Mouse (Mus musculus): ENCODE data around the gene Capzb. TPM values are rescaled to one million over a fixed set of nuclear protein-coding genes. Genes with fewer than 3 reads are reported as not detected.
A peak's percentile ranks its signal among the peaks of the same experiment; 100 is the strongest.

The Capzb gene
- polyA plus RNA-seq, 1 experiment from 2014 or later, result 340 TPM

DNA sequence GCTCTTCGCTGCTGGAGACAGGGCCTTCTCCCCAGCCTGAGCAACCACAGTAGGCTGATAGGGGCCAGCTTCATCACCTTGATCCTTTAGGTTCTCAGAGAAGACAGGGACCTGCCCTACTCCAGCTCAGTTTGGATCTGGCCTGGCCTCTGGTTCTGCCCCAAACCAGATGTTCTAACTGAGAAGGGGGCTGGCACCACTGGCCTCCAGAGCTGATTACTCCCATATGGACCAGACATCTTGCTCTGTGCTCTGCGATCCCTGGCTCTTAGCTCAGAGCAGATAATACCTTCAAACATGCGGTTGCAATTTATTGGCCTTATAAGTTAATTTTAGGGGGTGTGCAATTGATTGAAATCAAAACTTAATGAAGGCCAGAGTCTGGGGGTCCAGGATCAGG, 74.6 kb downstream of the Capzb start:
- Histone ChIP-seq H3K27me3 (no peaks in the 10 kb centered on the region), H3K27ac (no peak overlapping the region), H3K4me1 (replicated peaks) (peaks cover 28% of the 10 kb centered on the region), H3K4me2 (no peak overlapping the region), H3K9me3 (no peaks in the 10 kb centered on the region), H3K9ac (no peak overlapping the region), H3K4me3 (no peak overlapping the region), H3K36me3 (peaks cover 42% of the 10 kb centered on the region)
- ATAC-seq (ENCODE audit: low FRiP score), result no peak
- 96% methylated on average over 3 of the region's 3 CpGs for WGBS

DNA sequence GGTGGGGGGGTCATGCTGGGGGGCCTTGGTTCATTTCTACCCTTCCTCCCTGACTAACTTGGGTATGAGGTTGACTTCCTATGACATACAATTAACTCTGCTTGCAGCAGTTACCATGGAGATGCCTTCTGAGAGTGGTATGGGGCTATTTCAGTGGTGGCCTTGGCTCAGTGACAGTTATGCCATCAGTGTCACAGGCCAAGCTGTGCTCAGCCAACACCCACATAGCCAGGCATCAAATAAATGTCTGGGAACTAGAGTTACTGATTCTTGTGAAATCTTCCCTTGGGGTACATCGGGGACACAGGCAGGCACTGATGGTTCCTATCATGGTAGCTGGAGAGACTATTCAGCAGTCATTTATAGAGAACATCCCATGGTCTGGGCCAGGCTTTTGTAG, 75.5 kb downstream of the Capzb start:
- no peak for ATAC-seq (ENCODE audit: low FRiP score)
- WGBS, result 95% methylated on average over 1 of the region's 1 CpGs
- peaks cover 33% of the 10 kb centered on the region for H3K36me3 ChIP-seq

DNA sequence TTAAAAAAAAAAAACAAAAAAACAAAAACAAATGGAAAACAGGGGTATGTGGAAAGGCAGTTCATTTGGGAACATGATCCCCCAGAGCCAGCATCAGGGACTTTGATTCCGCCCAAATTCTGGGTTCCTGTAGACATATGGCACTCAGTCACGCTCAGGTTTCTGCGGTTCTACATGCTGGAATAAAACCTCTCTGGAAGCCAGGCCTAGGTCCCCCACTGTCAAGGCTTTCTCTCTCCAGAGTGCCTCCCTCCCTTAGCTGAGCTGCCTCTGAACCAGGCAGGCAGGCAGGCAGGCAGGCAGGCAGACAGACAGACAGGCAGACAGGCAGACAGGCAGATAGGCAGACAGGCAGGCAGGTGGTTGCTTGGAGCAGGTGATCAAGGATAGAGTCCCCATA, 77.5 kb downstream of the Capzb start:
- Histone ChIP-seq H3K4me3 (no peak overlapping the region), H3K4me1 (replicated peaks) (peaks cover 28% of the 10 kb centered on the region), H3K36me3 (peaks cover 27% of the 10 kb centered on the region), H3K27ac (no peak overlapping the region), H3K4me2 (no peak overlapping the region), H3K9me3 (no peaks in the 10 kb centered on the region), H3K27me3 (no peaks in the 10 kb centered on the region), H3K9ac (no peak overlapping the region)
- 86% methylated on average over 3 of the region's 3 CpGs for WGBS
- no peak for ATAC-seq (ENCODE audit: low FRiP score)

More for the DNA sequence above, 75.5 kb downstream of the Capzb start:
- Histone ChIP-seq H3K9ac (no peak overlapping the region), H3K27me3 (no peaks in the 10 kb centered on the region), H3K27ac (no peak overlapping the region), H3K4me3 (no peak overlapping the region), H3K4me2 (no peak overlapping the region), H3K4me1 (replicated peaks) (peaks cover 28% of the 10 kb centered on the region), H3K9me3 (no peaks in the 10 kb centered on the region)

DNA sequence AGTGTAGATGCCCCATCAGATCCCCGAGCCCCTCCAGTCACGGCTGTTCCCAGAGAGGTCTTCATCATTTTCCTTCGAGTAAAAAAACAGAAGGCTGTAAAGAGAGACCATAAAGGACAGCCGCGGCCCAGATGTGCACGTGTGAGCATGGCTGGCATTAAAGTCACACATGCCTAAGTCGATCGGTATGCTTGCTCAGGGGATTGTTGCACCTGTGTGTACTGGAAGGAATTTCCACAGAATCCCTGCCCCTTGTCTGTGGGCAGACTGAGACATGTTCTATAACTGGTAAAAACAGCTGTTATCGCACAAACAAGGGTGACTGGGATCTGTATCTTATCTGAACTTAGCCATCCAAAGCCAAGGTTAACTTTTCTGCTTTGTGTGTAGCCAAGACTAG, 78.9 kb downstream of the Capzb start:
- Histone ChIP-seq H3K4me2 (no peak overlapping the region), H3K27ac (no peak overlapping the region), H3K4me3 (no peak overlapping the region), H3K9ac (no peak overlapping the region), H3K27me3 (no peaks in the 10 kb centered on the region), H3K36me3 (peaks cover 25% of the 10 kb centered on the region), H3K9me3 (no peaks in the 10 kb centered on the region), H3K4me1 (replicated peaks) (peaks cover 22% of the 10 kb centered on the region)
- WGBS, result 92% methylated on average over 9 of the region's 9 CpGs
- no peak for ATAC-seq (ENCODE audit: low FRiP score)

DNA sequence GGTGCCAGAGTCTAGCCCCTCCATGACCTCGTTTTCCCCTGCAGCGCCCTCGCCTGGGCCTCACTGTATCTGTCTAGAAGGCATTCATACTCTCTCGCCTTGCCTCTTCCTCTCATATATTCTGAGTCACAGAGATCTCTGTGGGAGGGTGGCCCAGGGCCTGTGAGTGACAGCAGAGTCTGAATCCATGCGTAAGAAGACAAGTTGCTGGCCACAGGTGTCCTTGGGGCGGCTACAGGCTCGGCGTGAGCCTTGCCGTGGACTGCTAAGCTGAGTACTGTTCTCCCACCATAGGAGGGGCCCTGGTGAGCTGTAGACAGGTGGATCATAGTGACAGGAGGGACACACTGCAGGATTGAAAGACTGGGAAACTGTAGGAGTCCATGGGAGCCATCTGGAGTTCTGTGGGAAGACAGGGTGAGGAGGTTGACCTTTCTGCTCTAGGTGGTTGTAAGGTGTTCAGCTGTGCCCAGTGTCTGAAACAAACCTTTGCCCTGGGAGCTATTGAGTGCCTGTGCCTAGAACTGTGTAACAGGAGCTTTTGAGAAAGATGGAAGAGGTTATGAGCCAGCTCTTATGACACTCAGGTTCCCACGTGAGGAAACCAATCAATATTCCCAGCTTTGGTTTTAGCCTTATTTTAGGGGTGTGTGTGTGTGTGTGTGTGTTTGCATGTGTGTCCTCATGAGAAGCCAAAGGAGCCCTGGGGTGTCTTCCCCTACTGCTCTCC, 80.4 kb downstream of the Capzb start:
- H3K9me3 ChIP-seq, result no peaks in the 10 kb centered on the region
- 89% methylated on average over 10 of the region's 10 CpGs for WGBS
- no peak overlapping the region for H3K9ac ChIP-seq
- H3K4me1 ChIP-seq (replicated peaks), result peaks cover 8% of the 10 kb centered on the region
- H3K27ac ChIP-seq, result no peak overlapping the region
- no peaks in the 10 kb centered on the region for H3K27me3 ChIP-seq
- no peak overlapping the region for H3K4me3 ChIP-seq
- ATAC-seq (ENCODE audit: low FRiP score), result no peak
- peaks cover 25% of the 10 kb centered on the region for H3K36me3 ChIP-seq
- H3K4me2 ChIP-seq, result no peak overlapping the region

DNA sequence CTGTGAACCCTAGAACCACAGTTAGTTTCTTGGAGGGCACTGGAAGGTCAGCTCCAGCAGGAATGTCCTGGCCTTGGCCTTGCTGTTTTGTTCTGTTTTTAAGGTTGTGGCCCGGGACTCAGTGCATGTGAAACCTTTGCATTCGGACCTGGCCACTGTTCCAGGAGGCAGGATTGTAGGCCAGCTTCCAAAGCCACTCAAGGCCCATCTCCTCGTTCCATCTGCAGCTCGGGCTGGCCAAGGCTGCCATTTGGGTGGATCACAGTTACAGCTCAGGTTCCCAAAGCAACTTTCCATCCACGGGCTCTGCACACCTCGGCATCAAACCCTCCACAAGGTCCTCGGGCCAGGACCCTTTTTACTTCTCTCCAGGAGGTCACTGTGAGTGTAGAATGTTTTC, 81.9 kb downstream of the Capzb start:
- Histone ChIP-seq H3K4me2 (no peak overlapping the region), H3K9me3 (no peaks in the 10 kb centered on the region), H3K4me1 (replicated peaks) (no peaks in the 10 kb centered on the region), H3K36me3 (peaks cover 16% of the 10 kb centered on the region), H3K9ac (no peak overlapping the region), H3K27ac (no peak overlapping the region), H3K27me3 (no peaks in the 10 kb centered on the region), H3K4me3 (no peak overlapping the region)
- ATAC-seq (ENCODE audit: low FRiP score), result no peak
- WGBS, result 94% methylated on average over 7 of the region's 7 CpGs

DNA sequence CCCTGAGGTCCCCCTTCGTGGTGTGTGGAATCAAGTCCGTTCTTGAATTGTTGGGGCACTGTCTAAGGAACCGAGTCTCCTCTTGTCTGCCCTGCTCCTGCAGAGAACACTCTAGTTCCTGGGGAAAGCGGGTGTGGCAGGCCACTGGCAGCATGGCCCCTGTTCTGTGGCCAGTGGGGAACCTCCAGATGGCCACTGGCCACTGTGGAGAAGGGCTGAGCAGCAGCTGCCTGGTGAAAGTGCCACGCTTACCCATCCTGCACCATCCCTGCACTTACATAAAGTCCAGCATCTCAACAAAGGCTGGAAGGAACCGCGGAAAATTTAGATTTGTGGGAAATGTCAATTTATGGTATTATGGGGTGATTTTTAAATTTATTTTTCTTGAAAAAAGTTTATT, 83.7 kb downstream of the Capzb start:
- ATAC-seq (ENCODE audit: low FRiP score), result no peak
- no peaks in the 10 kb centered on the region for H3K27me3 ChIP-seq
- no peaks in the 10 kb centered on the region for H3K4me1 ChIP-seq (replicated peaks)
- H3K9me3 ChIP-seq, result no peaks in the 10 kb centered on the region
- H3K4me3 ChIP-seq, result no peak overlapping the region
- 86% methylated on average over 7 of the region's 7 CpGs for WGBS
- H3K36me3 ChIP-seq, result peaks cover 35% of the 10 kb centered on the region
- no peak overlapping the region for H3K4me2 ChIP-seq
- no peak overlapping the region for H3K9ac ChIP-seq
- no peak overlapping the region for H3K27ac ChIP-seq

DNA sequence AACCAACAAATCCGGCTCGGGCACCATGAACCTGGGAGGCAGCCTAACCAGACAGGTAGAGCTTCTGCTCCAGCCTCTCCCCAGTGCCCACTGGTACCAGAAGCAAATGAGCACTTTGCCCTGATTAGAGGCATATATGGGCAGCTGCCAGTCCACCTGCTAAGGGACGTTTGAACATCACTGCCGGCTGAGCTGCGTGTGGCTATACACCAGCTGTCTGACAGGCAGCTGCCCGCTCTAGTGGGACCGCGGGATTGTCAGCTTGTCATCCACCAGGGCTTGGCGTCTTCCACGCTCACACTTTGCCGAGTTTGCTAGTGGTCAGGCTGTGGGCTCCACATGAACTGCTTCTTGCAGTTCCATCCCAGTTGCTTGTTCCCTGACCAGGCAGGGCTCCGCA, 87.8 kb downstream of the Capzb start:
- Histone ChIP-seq H3K4me2 (no peak overlapping the region), H3K9me3 (no peaks in the 10 kb centered on the region), H3K27me3 (no peaks in the 10 kb centered on the region), H3K4me3 (no peak overlapping the region), H3K27ac (no peak overlapping the region), H3K4me1 (replicated peaks) (peaks cover 11% of the 10 kb centered on the region), H3K9ac (no peak overlapping the region), H3K36me3 (peaks cover 57% of the 10 kb centered on the region)
- WGBS, result 85% methylated on average over 12 of the region's 12 CpGs
- ATAC-seq (ENCODE audit: low FRiP score), result no peak

DNA sequence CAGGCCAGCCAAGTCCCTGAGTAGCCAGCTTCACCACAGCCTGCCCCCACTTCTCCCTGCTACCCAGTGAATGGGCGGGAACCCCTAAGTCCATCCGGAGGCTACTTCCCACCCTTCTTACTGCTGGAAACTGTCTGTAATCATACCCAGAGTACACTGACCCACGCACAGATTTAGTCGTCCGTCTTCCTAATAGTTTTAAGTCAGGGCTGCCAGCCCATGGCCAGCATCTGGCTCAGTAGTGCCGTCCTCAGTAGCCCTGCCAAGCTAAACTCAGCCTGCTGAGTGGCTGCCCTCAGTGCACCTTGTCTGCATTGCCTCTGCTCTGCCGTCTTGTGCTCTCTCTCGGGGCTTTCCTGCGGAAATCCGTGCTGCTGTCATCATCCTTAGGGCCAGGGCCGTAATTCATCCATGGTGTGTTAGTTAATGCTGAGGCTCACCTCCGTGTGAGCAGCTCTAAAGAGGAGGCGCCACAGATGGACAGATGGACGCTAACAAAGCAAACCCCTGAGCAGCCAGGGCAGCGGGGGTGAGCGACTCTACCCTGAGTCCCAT, 89.2 kb downstream of the Capzb start:
- no peak overlapping the region for H3K4me2 ChIP-seq
- H3K9me3 ChIP-seq, result no peaks in the 10 kb centered on the region
- H3K9ac ChIP-seq, result no peak overlapping the region
- no peak overlapping the region for H3K27ac ChIP-seq
- no peak for ATAC-seq (ENCODE audit: low FRiP score)
- 71% methylated on average over 16 of the region's 16 CpGs for WGBS
- peaks cover 11% of the 10 kb centered on the region for H3K4me1 ChIP-seq (replicated peaks)
- H3K27me3 ChIP-seq, result no peaks in the 10 kb centered on the region
- peaks cover 68% of the 10 kb centered on the region for H3K36me3 ChIP-seq
- H3K4me3 ChIP-seq, result no peak overlapping the region

DNA sequence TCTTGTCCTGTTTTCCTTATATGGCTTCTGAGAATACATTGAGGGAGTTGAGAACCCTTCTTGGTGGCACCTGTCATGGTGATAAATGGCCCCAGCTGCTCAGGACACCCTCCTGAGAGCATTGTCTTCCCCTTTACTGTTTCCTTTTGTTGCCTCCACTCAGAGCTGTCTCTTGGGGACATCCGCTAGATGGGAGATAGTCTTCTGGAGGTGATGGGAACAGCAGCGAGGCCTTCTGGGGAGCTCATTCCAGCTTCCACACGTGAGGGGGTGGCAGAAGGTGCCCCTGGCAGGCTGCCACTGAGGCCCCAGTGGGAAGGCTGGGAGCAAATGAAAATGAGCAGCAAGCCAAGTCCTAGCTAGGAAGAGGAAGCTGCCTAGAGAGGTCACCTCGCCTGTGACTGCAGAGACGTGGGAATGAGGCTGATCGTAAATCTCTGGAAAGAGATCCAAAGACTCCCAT, 90.3 kb downstream of the Capzb start:
- 0 out of 2 replicates have a peak overlapping the region, but pooled peaks have one; percentile 30 for H3K27ac ChIP-seq
- H3K4me3 ChIP-seq, result no peak overlapping the region
- H3K4me2 ChIP-seq, result no peak overlapping the region
- no peak overlapping the region for H3K9ac ChIP-seq
- whole genome bisulfite sequencing, result 29% methylated on average over 6 of the region's 6 CpGs
- H3K27me3 ChIP-seq, result no peaks in the 10 kb centered on the region
- peaks cover 11% of the 10 kb centered on the region for H3K4me1 ChIP-seq (replicated peaks)
- ATAC-seq (ENCODE audit: low FRiP score), result no peak
- no peaks in the 10 kb centered on the region for H3K9me3 ChIP-seq
- peaks cover 80% of the 10 kb centered on the region for H3K36me3 ChIP-seq

DNA sequence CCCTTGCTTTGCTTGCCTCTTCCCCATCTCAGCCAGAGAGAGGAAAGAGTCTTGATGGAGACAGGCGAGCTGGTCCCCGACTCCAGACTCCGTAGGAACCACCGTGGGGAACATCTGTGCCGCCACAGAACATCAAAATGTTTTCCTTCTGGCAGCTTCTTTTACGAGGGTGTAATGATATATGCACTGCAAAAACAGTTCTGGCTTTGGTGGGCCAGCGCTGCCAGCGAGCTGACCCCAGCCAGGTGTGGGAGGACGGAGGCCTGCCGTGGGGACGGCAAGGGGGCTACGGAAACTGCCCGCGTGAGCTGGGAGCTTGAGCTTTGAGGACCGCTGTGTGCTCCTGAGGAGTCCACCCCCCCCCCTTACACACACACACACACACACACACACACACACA, 92.2 kb downstream of the Capzb start:
- no peak overlapping the region for H3K4me3 ChIP-seq
- no peak overlapping the region for H3K4me2 ChIP-seq
- peaks cover 11% of the 10 kb centered on the region for H3K4me1 ChIP-seq (replicated peaks)
- 84% methylated on average over 15 of the region's 15 CpGs for WGBS
- no peak overlapping the region for H3K27ac ChIP-seq
- no peak for ATAC-seq (ENCODE audit: low FRiP score)
- peaks cover 92% of the 10 kb centered on the region for H3K36me3 ChIP-seq
- no peaks in the 10 kb centered on the region for H3K9me3 ChIP-seq
- no peak overlapping the region for H3K9ac ChIP-seq
- no peaks in the 10 kb centered on the region for H3K27me3 ChIP-seq

DNA sequence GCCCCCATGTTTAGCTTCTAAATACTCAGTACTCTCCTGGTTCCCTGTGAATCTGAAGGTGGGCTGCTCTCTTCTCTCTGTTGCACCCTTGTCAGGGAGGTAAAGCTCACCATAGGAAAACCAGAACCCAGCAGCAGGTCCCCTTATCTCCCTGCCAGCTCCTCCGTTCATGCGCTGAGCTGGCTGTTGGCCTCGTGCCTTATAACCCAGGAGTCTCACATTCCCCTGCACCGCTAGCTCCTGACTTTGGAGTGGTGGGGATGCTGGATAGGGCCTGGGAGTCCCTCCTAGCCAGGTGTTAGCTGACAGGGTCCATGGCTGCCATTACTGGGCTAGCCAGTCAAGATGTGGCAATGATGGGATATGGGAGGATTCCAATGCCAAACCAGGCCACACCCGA, 93.5 kb downstream of the Capzb start:
- no peak overlapping the region for H3K4me3 ChIP-seq
- no peaks in the 10 kb centered on the region for H3K9me3 ChIP-seq
- WGBS, result 87% methylated on average over 5 of the region's 5 CpGs
- no peaks in the 10 kb centered on the region for H3K27me3 ChIP-seq
- peaks cover 92% of the 10 kb centered on the region for H3K36me3 ChIP-seq
- ATAC-seq (ENCODE audit: low FRiP score), result no peak
- H3K9ac ChIP-seq, result no peak overlapping the region
- peaks cover 11% of the 10 kb centered on the region for H3K4me1 ChIP-seq (replicated peaks)
- H3K4me2 ChIP-seq, result no peak overlapping the region
- H3K27ac ChIP-seq, result 0 out of 2 replicates have a peak overlapping the region, but pooled peaks have one; percentile 12
